Mouse (Mus musculus) MEL (cell line): Measurements from ENCODE around the gene Nsun2. TPM values are rescaled to one million over a fixed set of nuclear protein-coding genes. Genes with fewer than 3 reads are reported as not detected.

Experiments
- DNase-seq: peaks from one replicate; pipeline ENCODE4 v3.0.0; 2011; ENCODE audit warnings: low read depth, low spot score
- H3K27ac ChIP-seq: 2 replicates; pipeline ENCODE4 v1.5.1; 2012; ENCODE audit warnings: low read depth, mild to moderate bottlenecking, control low read depth, low read length, moderate library complexity; ENCODE audit not compliant: control insufficient read depth
- H3K27me3 ChIP-seq, 2 experiments: fragments of 150-350 bp in 1 of 2; sonication (generic) in 1 of 2; 2 replicates each; pipeline ENCODE4 v1.6.1; 2012; ENCODE audit warnings: low read length in 2 of 2, mild to moderate bottlenecking in 2 of 2, improper control_type of control experiment in 1 of 2, moderate library complexity in 1 of 2; ENCODE audit not compliant: insufficient read depth in 2 of 2, control insufficient read depth in 1 of 2
- H3K36me3 ChIP-seq, 2 experiments: 2 replicates each; pipeline ENCODE4 v1.6.1; 2012 to 2014; ENCODE audit warnings: low read length in 2 of 2, improper control_type of control experiment in 1 of 2, inconsistent platforms in 1 of 2, mild to moderate bottlenecking in 1 of 2; ENCODE audit not compliant: insufficient read depth in 2 of 2, control insufficient read depth in 1 of 2
- H3K4me1 ChIP-seq, 2 experiments: fragments of 150-350 bp in 1 of 2; sonication (generic) in 1 of 2; 2 replicates each; pipeline ENCODE4 v1.6.1; 2012; ENCODE audit warnings: low read length in 2 of 2, improper control_type of control experiment in 1 of 2, mild to moderate bottlenecking in 1 of 2; ENCODE audit not compliant: insufficient read depth in 2 of 2, control insufficient read depth in 1 of 2
- H3K4me3 ChIP-seq, 2 experiments: fragments of 150-350 bp in 1 of 2; sonication (generic) in 1 of 2; 2 replicates each; pipeline ENCODE4 v1.5.1; 2012; ENCODE audit warnings: low read depth in 2 of 2, low read length in 2 of 2, mild to moderate bottlenecking in 2 of 2, moderate library complexity in 2 of 2, control low read depth in 1 of 2, improper control_type of control experiment in 1 of 2; ENCODE audit not compliant: control insufficient read depth in 1 of 2, insufficient read depth in 1 of 2
- H3K79me2 ChIP-seq: 2 replicates; pipeline ENCODE4 v1.6.1; 2012; ENCODE audit warnings: mild to moderate bottlenecking, low read length, moderate library complexity; ENCODE audit not compliant: control insufficient read depth, poor library complexity, insufficient read depth
- H3K9ac ChIP-seq: 2 replicates; pipeline ENCODE4 v1.6.1; 2012; ENCODE audit warnings: low read depth, mild to moderate bottlenecking, control low read depth, low read length, moderate library complexity; ENCODE audit not compliant: control insufficient read depth, poor library complexity, severe bottlenecking
- H3K9me3 ChIP-seq: fragments of 150-350 bp; sonication (generic); replicated peaks from 2 replicates; pipeline ENCODE4 v1.6.1; 2012; ENCODE audit warnings: mild to moderate bottlenecking, low read length, improper control_type of control experiment, moderate library complexity; ENCODE audit not compliant: insufficient read depth
- ELF1 ChIP-seq: IDR thresholded peaks from 2 replicates; pipeline ENCODE4 v1.6.1; 2014; ENCODE audit warnings: low read depth, mild to moderate bottlenecking, inconsistent platforms, low read length, improper control_type of control experiment, moderate library complexity
- ETS1 ChIP-seq: IDR thresholded peaks from 2 replicates; pipeline ENCODE4 v1.6.1; 2012; ENCODE audit warnings: low read depth, mild to moderate bottlenecking, inconsistent platforms, low read length, improper control_type of control experiment, moderate library complexity
- GABPA ChIP-seq: IDR thresholded peaks from 2 replicates; pipeline ENCODE4 v1.6.1; 2012; ENCODE audit warnings: low read depth, mild to moderate bottlenecking, inconsistent platforms, low read length, improper control_type of control experiment, moderate library complexity
- GATA1 ChIP-seq: IDR thresholded peaks from 2 replicates; pipeline ENCODE4 v1.6.1; 2011; ENCODE audit warnings: low read depth, low read length, improper control_type of control experiment
- MAX ChIP-seq: IDR thresholded peaks from 2 replicates; pipeline ENCODE4 v1.6.1; 2011; ENCODE audit warnings: low read length, improper control_type of control experiment
- MAZ ChIP-seq: IDR thresholded peaks from 2 replicates; pipeline ENCODE4 v1.6.1; 2012; ENCODE audit warnings: low read depth, mild to moderate bottlenecking, inconsistent platforms, low read length, improper control_type of control experiment
- MEF2A ChIP-seq: IDR thresholded peaks from 2 replicates; pipeline ENCODE4 v1.6.1; 2014; ENCODE audit warnings: low read depth, mild to moderate bottlenecking, inconsistent platforms, low read length, improper control_type of control experiment; ENCODE audit not compliant: poor library complexity, insufficient replicate concordance, severe bottlenecking; ENCODE audit errors: extremely low read depth
- POLR2A ChIP-seq, 2 experiments: IDR thresholded peaks; 2 replicates each; pipeline ENCODE4 v1.6.1; 2011 to 2012; ENCODE audit warnings: low read length in 2 of 2, mild to moderate bottlenecking in 2 of 2, control low read depth in 1 of 2, improper control_type of control experiment in 1 of 2, low read depth in 1 of 2, moderate library complexity in 1 of 2; ENCODE audit not compliant: control insufficient read depth in 1 of 2, insufficient read depth in 1 of 2, poor library complexity in 1 of 2
- POLR2AphosphoS2 ChIP-seq: IDR thresholded peaks from 2 replicates; pipeline ENCODE4 v1.6.1; 2011; ENCODE audit warnings: low read length, improper control_type of control experiment
- POLR2AphosphoS5 ChIP-seq: IDR thresholded peaks from 2 replicates; pipeline ENCODE4 v1.6.1; 2012; ENCODE audit warnings: low read depth, borderline replicate concordance, mild to moderate bottlenecking, inconsistent platforms, low read length, moderate library complexity, mixed read lengths
- SMC3 ChIP-seq: IDR thresholded peaks from 2 replicates; pipeline ENCODE4 v1.6.1; 2011; ENCODE audit warnings: low read depth, low read length, improper control_type of control experiment
- UBTF ChIP-seq: IDR thresholded peaks from 2 replicates; pipeline ENCODE4 v1.6.1; 2012; ENCODE audit warnings: low read depth, mild to moderate bottlenecking, inconsistent platforms, low read length, improper control_type of control experiment, moderate library complexity, borderline replicate concordance; ENCODE audit not compliant: insufficient read depth
- ZC3H11A ChIP-seq: IDR thresholded peaks from 2 replicates; pipeline ENCODE4 v1.6.1; 2012; ENCODE audit warnings: low read depth, mild to moderate bottlenecking, inconsistent platforms, low read length, improper control_type of control experiment
- ZNF384 ChIP-seq: IDR thresholded peaks from 2 replicates; pipeline ENCODE4 v1.6.1; 2012; ENCODE audit warnings: low read depth, mild to moderate bottlenecking, inconsistent platforms, low read length, improper control_type of control experiment
- polyA plus RNA-seq, 2 experiments: library from polyadenylated mRNA; stranded (reverse) in 1 of 2; unstranded in 1 of 2; fragments of >175 nt in 1 of 2; fragments of >200 nt in 1 of 2; gene quantifications; 2 replicates each; pipeline versions ENCODE4 v1.2.1 to v1.2.4; 2012; ENCODE audit warnings: low replicate concordance in 2 of 2, low read depth in 1 of 2; ENCODE audit not compliant: insufficient read length in 2 of 2, insufficient read depth in 1 of 2, missing spikeins in 1 of 2
- total RNA-seq: library from RNA; depleted of rRNA; stranded (reverse); fragments of 300-350 nt; gene quantifications from 2 replicates; pipeline ENCODE4 v1.2.3, GENCODE M21; 2012

Nsun2 gene
- total and polyA plus RNA-seq, 3 experiments, result 277 to 303 (median 302) TPM

DNA sequence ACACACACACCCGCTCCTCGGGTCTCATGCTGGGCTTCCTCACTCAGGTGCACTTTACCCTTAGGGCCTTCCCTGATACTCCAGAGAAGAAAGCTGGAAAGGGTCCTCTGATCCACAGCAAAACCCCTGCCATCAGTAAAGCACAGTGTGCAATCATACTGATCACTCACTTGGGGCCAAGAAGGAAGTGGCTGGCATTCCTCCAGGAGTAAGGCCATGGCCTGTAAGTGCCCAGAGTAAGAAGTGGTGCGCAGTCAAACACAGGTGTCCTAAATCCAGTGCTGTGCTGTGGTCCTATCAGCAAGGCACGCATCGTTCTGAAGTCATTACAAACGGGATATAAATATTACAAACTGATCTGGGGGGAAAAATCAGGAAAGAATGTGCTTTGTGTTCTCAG, 16.1 kb upstream of the Nsun2 start:
- Histone ChIP-seq H3K4me1 (no peaks in the 10 kb centered on the region), H3K4me3 (no peak overlapping the region)
- no peak for DNase-seq
- TF ChIP-seq UBTF, result no peak
- no peak for TF ChIP-seq POLR2AphosphoS2
- no peak for TF ChIP-seq SMC3
- TF ChIP-seq, all 39 proteins: peak for 0
- H3K27ac ChIP-seq, result no peak overlapping the region
- H3K9me3 ChIP-seq, result no peaks in the 10 kb centered on the region
- H3K79me2 ChIP-seq, result peaks cover 50% of the 10 kb centered on the region
- H3K36me3 ChIP-seq, result no peaks in the 10 kb centered on the region; a peak in 1 of 4 replicates
- no peak overlapping the region for H3K9ac ChIP-seq
- no peaks in the 10 kb centered on the region for H3K27me3 ChIP-seq

- H3K4me1 ChIP-seq, result no peaks in the 10 kb centered on the region
- H3K27ac ChIP-seq, result no peak overlapping the region
- no peaks in the 10 kb centered on the region for H3K27me3 ChIP-seq
- TF ChIP-seq ELF1 (no peak), MAZ (no peak), MEF2A (no peak), MAX (no peak), ETS1 (no peak), POLR2AphosphoS5 (no peak), ZNF384 (no peak), GATA1 (no peak), POLR2A (IDR thresholded peaks at IDR 0.05; ENCODE audit: control insufficient read depth in 1 of 2, insufficient read depth in 1 of 2, low read depth in 1 of 2, low read length in 2 of 2, poor library complexity in 1 of 2) (no peak), GABPA (no peak)
- DNase-seq, result no peak
- no peak overlapping the region for H3K9ac ChIP-seq
- H3K9me3 ChIP-seq, result no peaks in the 10 kb centered on the region
- H3K79me2 ChIP-seq, result peaks cover 66% of the 10 kb centered on the region
- H3K4me3 ChIP-seq, result no peak overlapping the region
- H3K36me3 ChIP-seq, result no peaks in the 10 kb centered on the region; a peak in 1 of 4 replicates
Observed at GRCm38 (mm10) chr13:69519137-69519536, 14.4 kb upstream of the Nsun2 start.

DNA sequence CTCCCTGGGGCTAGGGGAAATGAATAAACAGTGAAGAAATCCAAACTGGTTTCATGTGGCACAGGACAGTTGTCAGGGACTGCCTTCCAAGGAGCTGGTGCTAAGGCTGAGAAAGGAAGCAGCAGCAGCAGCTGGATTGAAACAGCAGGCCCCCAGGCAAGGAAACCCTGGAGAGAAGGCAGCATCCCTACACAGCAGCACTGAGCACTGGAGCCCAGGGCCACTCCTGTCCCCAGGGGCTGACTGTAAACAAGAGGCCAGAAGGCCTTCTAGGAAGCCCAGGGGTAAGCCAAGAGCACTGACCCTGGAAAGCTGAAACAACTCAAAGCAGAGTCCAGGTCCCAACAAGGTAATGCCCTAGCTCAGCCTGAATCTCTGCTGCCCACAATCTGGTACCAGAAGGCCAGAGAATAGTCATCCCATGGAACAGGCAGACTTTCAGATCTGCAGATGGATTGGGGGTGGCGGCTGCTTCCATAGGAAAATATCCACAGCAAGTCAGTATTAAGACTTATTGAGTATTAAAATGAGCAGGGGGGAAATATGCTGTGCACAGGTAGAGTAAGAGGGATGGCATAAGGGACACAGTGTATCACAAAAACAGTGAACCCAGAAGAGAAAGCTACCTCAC, 11.3 kb upstream of the Nsun2 start:
- no peak overlapping the region for H3K27ac ChIP-seq
- peaks cover 87% of the 10 kb centered on the region for H3K79me2 ChIP-seq
- H3K27me3 ChIP-seq, result no peaks in the 10 kb centered on the region
- no peak overlapping the region for H3K9ac ChIP-seq
- DNase-seq, result no peak
- no peaks in the 10 kb centered on the region for H3K36me3 ChIP-seq
- H3K4me3 ChIP-seq, result no peak overlapping the region
- H3K9me3 ChIP-seq, result no peaks in the 10 kb centered on the region
- TF ChIP-seq POLR2AphosphoS2 (no peak), ZC3H11A (no peak), MAX (no peak), ETS1 (no peak)
- H3K4me1 ChIP-seq, result no peaks in the 10 kb centered on the region; a peak in 1 of 4 replicates
